In the genomic region with DNA sequence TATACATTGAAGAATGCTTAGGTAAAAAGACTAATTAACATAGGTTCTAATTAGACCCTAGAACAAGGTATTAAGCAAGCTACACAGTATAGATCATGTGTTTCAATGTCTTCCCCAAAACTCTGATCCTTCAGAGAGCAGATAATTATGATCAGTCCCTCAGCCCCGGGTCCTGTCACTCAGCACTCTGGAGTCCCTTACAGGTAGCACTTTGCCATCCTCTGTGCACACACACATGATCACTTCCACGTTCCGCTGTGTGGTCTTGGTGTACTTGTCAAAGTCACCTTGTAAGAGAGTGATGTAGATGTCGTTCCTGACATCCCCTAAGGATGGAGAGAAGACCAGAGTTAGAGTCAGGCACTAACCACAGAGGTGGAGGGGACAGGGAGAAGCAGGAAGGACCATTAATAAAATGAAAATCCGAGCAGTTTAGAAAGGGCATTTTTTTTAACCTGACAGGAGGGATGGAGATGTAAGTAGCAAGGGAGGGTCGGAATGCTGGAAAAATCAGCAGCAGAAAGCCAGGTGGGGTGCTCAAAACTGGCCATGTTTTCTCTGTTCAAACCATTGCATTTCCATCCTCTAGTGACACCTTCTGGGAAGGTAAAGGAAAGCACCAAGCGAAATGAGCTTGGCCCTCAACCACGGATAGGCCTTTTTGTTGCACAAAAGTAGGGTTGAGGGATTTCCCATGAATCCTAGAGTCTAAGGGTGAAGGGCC, we compare ENCODE assay signal across 16 mouse cellular contexts.
DNase-seq lines count a peak whose midpoint lies in the region; ATAC-seq and TF ChIP-seq lines count a peak whose summit lies in the region.
"Had no signal": no experiment of that assay in that cellular context is flagged by ENCODE, and none has a peak within 500 bp of the region (broad histone marks: within the 10 kb centered on the region; RNA-seq: fewer than 3 reads in every experiment).

No protein-coding gene starts in this region.

- TF ChIP-seq CTCF in stomach, postnatal 0 days (IDR thresholded peaks at IDR 0.05; ENCODE audit: low read depth) = peak; percentile 32

- no peaks in the 10 kb centered on the region for H3K27me3 ChIP-seq in forebrain, embryonic 15.5 days
- no peaks in the 10 kb centered on the region for H3K27me3 ChIP-seq in forebrain, embryonic 10.5 days (ENCODE audit: poor library complexity, severe bottlenecking)
- no peaks in the 10 kb centered on the region for H3K27me3 ChIP-seq in midbrain, embryonic 12.5 days
- no peaks in the 10 kb centered on the region for H3K27me3 ChIP-seq in midbrain, embryonic 11.5 days (ENCODE audit: control insufficient read depth, insufficient read depth, low read length)
- no peaks in the 10 kb centered on the region for H3K27me3 ChIP-seq in stomach, postnatal 0 days (ENCODE audit: control insufficient read depth, insufficient read depth, low read length)
- H3K27me3 ChIP-seq: neural tube, embryonic 12.5 days; stomach, embryonic 15.5 days had no signal

- no peaks in the 10 kb centered on the region for H3K36me3 ChIP-seq in forebrain, embryonic 15.5 days
- H3K36me3 ChIP-seq in forebrain, embryonic 10.5 days (replicated peaks) = no peaks in the 10 kb centered on the region
- H3K36me3 ChIP-seq in midbrain, embryonic 12.5 days = no peaks in the 10 kb centered on the region
- no peaks in the 10 kb centered on the region for H3K36me3 ChIP-seq in midbrain, embryonic 11.5 days (ENCODE audit: control insufficient read depth, insufficient read depth, low read length)
- H3K36me3 ChIP-seq in stomach, postnatal 0 days (ENCODE audit: control insufficient read depth, insufficient read depth, low read length) = no peaks in the 10 kb centered on the region
- H3K36me3 ChIP-seq: neural tube, embryonic 12.5 days; stomach, embryonic 15.5 days had no signal

- TF ChIP-seq EP300 in stomach, postnatal 0 days (optimal IDR thresholded peaks at IDR 0.05) = no peak

- WGBS in forebrain, embryonic 15.5 days = 57% methylated on average over 8 of the region's 8 CpGs
- 65% methylated on average over 8 of the region's 8 CpGs for WGBS in forebrain, embryonic 10.5 days
- WGBS in midbrain, embryonic 12.5 days = 63% methylated on average over 8 of the region's 8 CpGs
- WGBS in midbrain, embryonic 11.5 days = 65% methylated on average over 8 of the region's 8 CpGs
- 55% methylated on average over 8 of the region's 8 CpGs for WGBS in stomach, postnatal 0 days

- no peak overlapping the region for H3K27ac ChIP-seq in forebrain, embryonic 15.5 days (replicated peaks)
- H3K27ac ChIP-seq in forebrain, embryonic 10.5 days = no peak overlapping the region
- no peak overlapping the region for H3K27ac ChIP-seq in midbrain, embryonic 12.5 days (replicated peaks)
- no peak overlapping the region for H3K27ac ChIP-seq in midbrain, embryonic 11.5 days (ENCODE audit: low read depth, low read length)
- H3K27ac ChIP-seq in stomach, postnatal 0 days (replicated peaks) = no peak overlapping the region
- H3K27ac ChIP-seq: liver, embryonic 14.5 days; neural tube, embryonic 12.5 days; stomach, embryonic 15.5 days had no signal

- DNase-seq in forebrain, embryonic 10.5 days (ENCODE audit: extremely low spot score, low spot score) = no peak
- DNase-seq in midbrain, embryonic 11.5 days (ENCODE audit: low spot score, missing footprints) = no peak
- DNase-seq in embryo, embryonic 10.5 days (ENCODE audit: low spot score) = peak; percentile 11
- DNase-seq in stomach, postnatal 0 days (ENCODE audit: low spot score) = no peak
- no peak for DNase-seq in right cerebral cortex, postnatal 4 days
- no peak for DNase-seq in retina, embryonic 14.5 days (ENCODE audit: low spot score)
- DNase-seq: adrenal gland, postnatal 25 days; cerebellum, adult 8-10 months; kidney, postnatal 36 days; right cerebral cortex, postnatal 14 days; thymus, postnatal 36 days had no signal

- H3K9ac ChIP-seq in forebrain, embryonic 15.5 days (replicated peaks) = no peak overlapping the region
- H3K9ac ChIP-seq in midbrain, embryonic 12.5 days (replicated peaks) = no peak overlapping the region
- H3K9ac ChIP-seq in midbrain, embryonic 11.5 days (ENCODE audit: low read length) = no peak overlapping the region
- no peak overlapping the region for H3K9ac ChIP-seq in stomach, postnatal 0 days (ENCODE audit: low read length)
- H3K9ac ChIP-seq: liver, embryonic 14.5 days; neural tube, embryonic 12.5 days; stomach, embryonic 15.5 days had no signal

- ATAC-seq in forebrain, embryonic 15.5 days (replicated peaks) = 0 out of 2 replicates have a peak, but pooled peaks have one; percentile 16
- ATAC-seq in midbrain, embryonic 12.5 days (ENCODE audit: low FRiP score, low read depth) = peak; percentile 52; the same call in 1 of the 2 replicates
- no peak for ATAC-seq in midbrain, embryonic 11.5 days (ENCODE audit: low FRiP score)
- ATAC-seq in stomach, postnatal 0 days (ENCODE audit: low FRiP score, low TSS enrichment) = no peak

- no peaks in the 10 kb centered on the region for H3K4me1 ChIP-seq in forebrain, embryonic 15.5 days
- H3K4me1 ChIP-seq in forebrain, embryonic 10.5 days = no peaks in the 10 kb centered on the region
- no peaks in the 10 kb centered on the region for H3K4me1 ChIP-seq in midbrain, embryonic 12.5 days
- H3K4me1 ChIP-seq in midbrain, embryonic 11.5 days (ENCODE audit: control insufficient read depth, insufficient read depth, low read length) = no peaks in the 10 kb centered on the region
- H3K4me1 ChIP-seq in stomach, postnatal 0 days (replicated peaks; ENCODE audit: control insufficient read depth, insufficient read depth) = no peaks in the 10 kb centered on the region
- H3K4me1 ChIP-seq: neural tube, embryonic 12.5 days; stomach, embryonic 15.5 days had no signal

- no peak overlapping the region for H3K4me3 ChIP-seq in forebrain, embryonic 15.5 days
- no peak overlapping the region for H3K4me3 ChIP-seq in forebrain, embryonic 10.5 days
- H3K4me3 ChIP-seq in midbrain, embryonic 12.5 days = no peak overlapping the region
- no peak overlapping the region for H3K4me3 ChIP-seq in midbrain, embryonic 11.5 days (ENCODE audit: low read depth, low read length)
- no peak overlapping the region for H3K4me3 ChIP-seq in stomach, postnatal 0 days (ENCODE audit: low read depth, low read length)
- H3K4me3 ChIP-seq: neural tube, embryonic 12.5 days; stomach, embryonic 15.5 days had no signal

- H3K4me2 ChIP-seq in forebrain, embryonic 15.5 days (replicated peaks) = no peak overlapping the region
- no peak overlapping the region for H3K4me2 ChIP-seq in midbrain, embryonic 12.5 days (replicated peaks)
- no peak overlapping the region for H3K4me2 ChIP-seq in midbrain, embryonic 11.5 days
- H3K4me2 ChIP-seq in stomach, postnatal 0 days (replicated peaks; ENCODE audit: low read depth) = no peak overlapping the region
- H3K4me2 ChIP-seq: neural tube, embryonic 12.5 days; stomach, embryonic 15.5 days had no signal

- no peaks in the 10 kb centered on the region for H3K9me3 ChIP-seq in forebrain, embryonic 15.5 days
- H3K9me3 ChIP-seq in forebrain, embryonic 10.5 days = no peaks in the 10 kb centered on the region
- H3K9me3 ChIP-seq in midbrain, embryonic 12.5 days = no peaks in the 10 kb centered on the region
- H3K9me3 ChIP-seq in midbrain, embryonic 11.5 days (ENCODE audit: control insufficient read depth, low read length) = no peaks in the 10 kb centered on the region
- no peaks in the 10 kb centered on the region for H3K9me3 ChIP-seq in stomach, postnatal 0 days (ENCODE audit: control insufficient read depth, low read length)
- H3K9me3 ChIP-seq: neural tube, embryonic 12.5 days; stomach, embryonic 15.5 days had no signal

Comparison
In these comparisons a context has a peak if more than half of its experiments do, and no peak if none do; other contexts are left out.
1. ATAC-seq: peak in forebrain, embryonic 15.5 days (single experiment) and midbrain, embryonic 12.5 days (single experiment); none in midbrain, embryonic 11.5 days (single experiment) and stomach, postnatal 0 days (single experiment).